Mouse (Mus musculus) lung, postnatal 36 days (tissue): ENCODE data around the gene Hist1h4c.
"Not testable (repeated sequence)": the region's sequence is repeated elsewhere in the genome, so short reads cannot be mapped to it uniquely, and the experiment has no call there.

Experiments
- DNase-seq: peaks from one replicate; pipeline ENCODE4 v3.0.0; 2022; ENCODE audit warnings: mixed read lengths

The Hist1h4c gene

GRCm38 (mm10) chr13:23694956-23695355 is 3.3 kb downstream of the Hist1h4c start:
- no peak for DNase-seq

GRCm38 (mm10) chr13:23693856-23694440 is 4.3 kb downstream of the Hist1h4c start:
- DNase-seq: no peak

- DNase-seq: no peak
These were observed 8.8 kb downstream of the Hist1h4c start for GRCm38 (mm10) chr13:23689459-23689858.

- DNase-seq: no peak
These were observed 9.3 kb downstream of the Hist1h4c start for GRCm38 (mm10) chr13:23688956-23689355.

- DNase-seq: no peak
These were observed 10.3 kb downstream of the Hist1h4c start for GRCm38 (mm10) chr13:23687907-23688306.

- no peak for DNase-seq
These were observed 11.1 kb downstream of the Hist1h4c start for GRCm38 (mm10) chr13:23687181-23687580.

GRCm38 (mm10) chr13:23685966-23686365 is 12.3 kb downstream of the Hist1h4c start:
- no peak for DNase-seq

- peak; percentile 45 for DNase-seq
These were observed 13.0 kb downstream of the Hist1h4c start for GRCm38 (mm10) chr13:23685121-23685861.

GRCm38 (mm10) chr13:23684295-23684945 is 13.8 kb downstream of the Hist1h4c start:
- DNase-seq: peak; percentile 88

GRCm38 (mm10) chr13:23683755-23684281 is 14.4 kb downstream of the Hist1h4c start, which contains the start of the genes Hist1h2ac and Hist1h2bc:
Gene Hist1h2ac, minus strand, starts transcription at chr13:23683948.
Gene Hist1h2bc, plus strand, starts transcription at chr13:23684199.
- peak; percentile 95 for DNase-seq

- DNase-seq: not testable (repeated sequence)
These were observed 15.1 kb downstream of the Hist1h4c start for GRCm38 (mm10) chr13:23682947-23683754.

GRCm38 (mm10) chr13:23682623-23682946 is 15.7 kb downstream of the Hist1h4c start:
- DNase-seq: no peak

- no peak for DNase-seq
These were observed 16.2 kb downstream of the Hist1h4c start for GRCm38 (mm10) chr13:23681990-23682582.

- DNase-seq: no peak
These were observed 35.7 kb downstream of the Hist1h4c start for GRCm38 (mm10) chr13:23662536-23662935.

GRCm38 (mm10) chr13:23659636-23660366 is 38.5 kb downstream of the Hist1h4c start:
- DNase-seq: no peak
